Mouse (Mus musculus) stomach, postnatal 0 days (tissue): ENCODE results near the gene Cadm2.

ENCODE experiments used
- CTCF ChIP-seq: IDR thresholded peaks from 2 replicates; pipeline ENCODE4 v1.5.1; 2016; ENCODE audit warnings: antibody characterized with exemption, low read depth, mild to moderate bottlenecking, moderate library complexity
- EP300 ChIP-seq: optimal IDR thresholded peaks from 2 replicates; pipeline ENCODE3; 2016; ENCODE audit warnings: antibody characterized with exemption

DNA sequence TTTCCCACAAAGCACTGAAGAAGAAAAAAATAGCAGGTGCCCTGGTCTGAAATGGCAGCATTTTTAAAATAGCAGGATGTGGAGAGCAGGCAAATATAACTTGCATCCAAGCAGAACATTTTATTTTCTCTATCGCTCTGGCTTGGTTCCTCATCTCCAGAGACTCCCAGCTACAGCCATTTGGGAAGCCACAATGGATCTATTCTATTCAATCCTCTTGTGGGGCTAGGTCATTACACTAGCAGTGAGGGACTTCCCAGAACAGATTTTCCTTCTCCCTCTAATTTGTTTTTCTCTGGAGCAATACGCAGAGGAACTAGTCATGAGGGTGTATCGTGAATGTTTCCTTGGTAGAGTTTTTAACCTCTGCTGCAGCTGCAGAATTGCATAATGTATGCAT lies 769.7 kb downstream of the Cadm2 start:
- TF ChIP-seq CTCF = no peak
- TF ChIP-seq EP300 = no peak
